Mouse (Mus musculus) CH12.LX (cell line): ENCODE measurements around the gene Tmem223. TPM values are rescaled to one million over a fixed set of nuclear protein-coding genes. Genes with fewer than 3 reads are reported as not detected.
A peak's percentile ranks its signal among the peaks of the same experiment; 100 is the strongest.

ENCODE experiments used
- DNase-seq: peaks from one replicate; pipeline ENCODE4 v3.0.0-alpha.2; 2013; ENCODE audit errors: extremely low read depth
- H3K27ac ChIP-seq: 2 replicates; pipeline ENCODE4 v1.5.1; 2012; ENCODE audit warnings: low read depth, mild to moderate bottlenecking, control low read depth, moderate library complexity; ENCODE audit not compliant: insufficient read depth
- H3K27me3 ChIP-seq: replicated peaks from 2 replicates; pipeline ENCODE3; 2012; ENCODE audit warnings: inconsistent platforms
- H3K36me3 ChIP-seq, 2 experiments: replicated peaks in 1 of 2; 2 replicates each; pipeline versions ENCODE3 to v1.6.1; 2012; ENCODE audit warnings: inconsistent platforms in 1 of 2, low read length in 1 of 2, mild to moderate bottlenecking in 1 of 2, mixed read lengths in 1 of 2, moderate library complexity in 1 of 2; ENCODE audit not compliant: control insufficient read depth in 1 of 2, insufficient read depth in 1 of 2
- H3K4me1 ChIP-seq, 2 experiments: 2 replicates each; pipeline ENCODE4 v1.6.1; 2012; ENCODE audit warnings: inconsistent platforms in 1 of 2, moderate library complexity in 1 of 2; ENCODE audit not compliant: insufficient read depth in 2 of 2, control insufficient read depth in 1 of 2
- H3K4me2 ChIP-seq: 2 replicates; pipeline ENCODE4 v1.6.1; 2012; ENCODE audit warnings: low read depth, mild to moderate bottlenecking, control low read depth; ENCODE audit not compliant: poor library complexity, insufficient read depth, severe bottlenecking
- H3K4me3 ChIP-seq, 3 experiments: fragments of 150-350 bp in 1 of 3; sonication (generic) in 1 of 3; replicated peaks in 1 of 3; 2 replicates each; pipeline versions ENCODE3 to v1.5.1; 2011 to 2012; ENCODE audit warnings: low read depth in 2 of 3, low read length in 2 of 3, mild to moderate bottlenecking in 2 of 3, moderate library complexity in 2 of 3, control low read depth in 1 of 3, improper control_type of control experiment in 1 of 3, inconsistent platforms in 1 of 3, mixed read lengths in 1 of 3; ENCODE audit not compliant: poor library complexity in 1 of 3
- H3K79me2 ChIP-seq: replicated peaks from 2 replicates; pipeline ENCODE4 v1.6.1; 2012; ENCODE audit warnings: mild to moderate bottlenecking, moderate library complexity; ENCODE audit not compliant: control insufficient read depth, poor library complexity, insufficient read depth, severe bottlenecking; ENCODE audit errors: extremely low read depth
- H3K9ac ChIP-seq: 2 replicates; pipeline ENCODE4 v1.6.1; 2012; ENCODE audit warnings: low read depth, mild to moderate bottlenecking, control low read depth, moderate library complexity; ENCODE audit not compliant: insufficient read depth
- H3K9me3 ChIP-seq: replicated peaks from 2 replicates; pipeline ENCODE3; 2012; ENCODE audit warnings: low read length, inconsistent platforms, mixed read lengths
- CHD1 ChIP-seq: IDR thresholded peaks from 2 replicates; pipeline ENCODE4 v1.6.1; 2012; ENCODE audit warnings: low read depth, low read length, improper control_type of control experiment, inconsistent platforms
- CHD2 ChIP-seq: IDR thresholded peaks from 2 replicates; pipeline ENCODE4 v1.6.1; 2011; ENCODE audit warnings: low read length, improper control_type of control experiment
- CTCF ChIP-seq, 2 experiments: IDR thresholded peaks in 1 of 2; conservative IDR thresholded peaks in 1 of 2; 2 replicates each; pipeline ENCODE4 v1.5.1; 2011 to 2012; ENCODE audit warnings: low read depth in 2 of 2, low read length in 2 of 2, improper control_type of control experiment in 1 of 2, inconsistent platforms in 1 of 2, mild to moderate bottlenecking in 1 of 2, moderate library complexity in 1 of 2
- ELF1 ChIP-seq: IDR thresholded peaks from 2 replicates; pipeline ENCODE4 v1.6.1; 2014; ENCODE audit warnings: low read depth, mild to moderate bottlenecking, inconsistent platforms, low read length, improper control_type of control experiment
- EP300 ChIP-seq: IDR thresholded peaks from 2 replicates; pipeline ENCODE4 v1.6.1; 2011; ENCODE audit warnings: low read length, improper control_type of control experiment
- JUND ChIP-seq: conservative IDR thresholded peaks from 2 replicates; pipeline ENCODE4 v1.6.1; 2011; ENCODE audit warnings: low read depth, low read length, improper control_type of control experiment
- MAFK ChIP-seq: IDR thresholded peaks from 2 replicates; pipeline ENCODE4 v1.6.1; 2011; ENCODE audit warnings: low read length, improper control_type of control experiment; ENCODE audit not compliant: insufficient replicate concordance
- MAX ChIP-seq: IDR thresholded peaks from 2 replicates; pipeline ENCODE4 v1.6.1; 2011; ENCODE audit warnings: low read length, improper control_type of control experiment
- MAZ ChIP-seq: IDR thresholded peaks from 2 replicates; pipeline ENCODE4 v1.6.1; 2012; ENCODE audit warnings: low read depth, mild to moderate bottlenecking, inconsistent platforms, low read length, improper control_type of control experiment, moderate library complexity
- MEF2A ChIP-seq: IDR thresholded peaks from 2 replicates; pipeline ENCODE4 v1.6.1; 2014; ENCODE audit warnings: low read depth, mild to moderate bottlenecking, inconsistent platforms, low read length, improper control_type of control experiment, borderline replicate concordance
- MXI1 ChIP-seq: IDR thresholded peaks from 2 replicates; pipeline ENCODE4 v1.6.1; 2011; ENCODE audit warnings: mild to moderate bottlenecking, low read depth, low read length, improper control_type of control experiment
- MYC ChIP-seq: IDR thresholded peaks from 2 replicates; pipeline ENCODE4 v1.6.1; 2011; ENCODE audit warnings: low read depth, mild to moderate bottlenecking, improper control_type of control experiment, low read length
- NRF1 ChIP-seq: IDR thresholded peaks from 2 replicates; pipeline ENCODE4 v1.6.1; 2014; ENCODE audit warnings: low read depth, mild to moderate bottlenecking, inconsistent platforms, low read length, improper control_type of control experiment, moderate library complexity
- POLR2A ChIP-seq: IDR thresholded peaks from 2 replicates; pipeline ENCODE4 v1.6.1; 2011; ENCODE audit warnings: low read depth, mild to moderate bottlenecking, improper control_type of control experiment, low read length
- POLR2AphosphoS2 ChIP-seq: IDR thresholded peaks from 2 replicates; pipeline ENCODE4 v1.6.1; 2011; ENCODE audit warnings: low read depth, low read length, improper control_type of control experiment
- RCOR1 ChIP-seq: conservative IDR thresholded peaks from 2 replicates; pipeline ENCODE4 v1.6.1; 2012; ENCODE audit warnings: low read depth, mild to moderate bottlenecking, inconsistent platforms, low read length, improper control_type of control experiment
- USF1 ChIP-seq: IDR thresholded peaks from 2 replicates; pipeline ENCODE4 v1.6.1; 2014; ENCODE audit warnings: low read depth, mild to moderate bottlenecking, inconsistent platforms, low read length, improper control_type of control experiment
- ZKSCAN1 ChIP-seq: IDR thresholded peaks from 2 replicates; pipeline ENCODE4 v1.6.1; 2012; ENCODE audit warnings: low read depth, inconsistent platforms, low read length, improper control_type of control experiment, borderline replicate concordance
- ZMIZ1 ChIP-seq: IDR thresholded peaks from 2 replicates; pipeline ENCODE4 v1.6.1; 2012; ENCODE audit warnings: low read depth, mild to moderate bottlenecking, inconsistent platforms, low read length, improper control_type of control experiment
- ZNF384 ChIP-seq: IDR thresholded peaks from 2 replicates; pipeline ENCODE4 v1.6.1; 2012; ENCODE audit warnings: low read depth, low read length, improper control_type of control experiment, inconsistent platforms
- dilution Hi-C: fragments of 300-500 bp; cut with MboI; formaldehyde crosslinking; loops from 2 replicates; pipeline ENCODE4 v1.14.3; 2020; ENCODE audit warnings: low sequenced_read_pairs; ENCODE audit not compliant: extremely low pct_unique_long_range_greater_than_20kb, extremely low pct_ligation_motif_present
- in situ Hi-C: fragments of 300-500 bp; cut with MboI; formaldehyde crosslinking; loops from 3 replicates; pipeline ENCODE4 v1.14.3; 2019; ENCODE audit warnings: low sequenced_read_pairs, low pct_ligation_motif_present, low pct_unique_long_range_greater_than_20kb, mixed read lengths
- polyA plus RNA-seq: library from polyadenylated mRNA; unstranded; fragments of >175 nt; gene quantifications from 2 replicates; pipeline ENCODE4 v1.2.1, GENCODE M21; 2012; ENCODE audit warnings: low read depth; ENCODE audit not compliant: insufficient read length
- total RNA-seq, 2 experiments: library from RNA; depleted of rRNA; stranded (reverse); fragments of 300-350 nt in 1 of 2; fragments of >200 nt in 1 of 2; gene quantifications; 2 replicates each; pipeline ENCODE4 v1.2.3; 2012 to 2014

The Tmem223 gene
- total and polyA plus RNA-seq, 3 experiments = 45.7 to 106 (median 56.5) TPM

GRCm38 (mm10) chr19:8722907-8723573 is 47.8 kb upstream of the Tmem223 start, which contains the start of gene Slc3a2 (continued):
- TF ChIP-seq USF1 (no peak), EP300 (no peak), NRF1 (peak; percentile 92), MAX (peak; percentile 97), MYC (peak; percentile 100), RCOR1 (no peak), CTCF (conservative IDR thresholded peaks at IDR 0.05 in 1 of 2, IDR thresholded peaks at IDR 0.05 in 1 of 2; ENCODE audit: low read depth in 2 of 2, low read length in 2 of 2) (no peak), CHD1 (no peak), ZMIZ1 (peak; percentile 99), ZKSCAN1 (no peak)

GRCm38 (mm10) chr19:8723574-8724346 is 47.0 kb upstream of the Tmem223 start:
- Histone ChIP-seq H3K27me3 (no peaks in the 10 kb centered on the region), H3K4me2 (peak overlapping the region; percentile 100; the same call in 1 of the 2 replicates), H3K4me1 (peaks cover 2 to 34% of the 10 kb centered on the region in 2 experiments; a peak in 3 of 4 replicates), H3K9me3 (no peaks in the 10 kb centered on the region), H3K27ac (peak overlapping the region; percentile 67), H3K79me2 (peaks cover 40% of the 10 kb centered on the region), H3K36me3 (peaks cover 26 to 34% of the 10 kb centered on the region in 2 experiments), H3K4me3 (peak overlapping the region; percentile 72 to 99 (median 81)), H3K9ac (peak overlapping the region; percentile 100)
- dilution Hi-C loops = no loop called here
- in situ Hi-C loops = no loop called here
- no peak for DNase-seq
- TF ChIP-seq CHD1 (peak; percentile 97), JUND (0 out of 2 replicates have a peak, but pooled peaks have one; percentile 32), ZMIZ1 (peak; percentile 48; the same call in 1 of the 2 replicates), MAX (no peak), MAZ (0 out of 2 replicates have a peak, but pooled peaks have one; percentile 61), RCOR1 (peak; percentile 58; the same call in 1 of the 2 replicates), POLR2AphosphoS2 (peak; percentile 96), ELF1 (0 out of 2 replicates have a peak, but pooled peaks have one; percentile 1), MXI1 (peak; percentile 15; the same call in 1 of the 2 replicates), MEF2A (no peak), CHD2 (0 out of 2 replicates have a peak, but pooled peaks have one; percentile 32), MAFK (no peak), ZNF384 (peak; percentile 43; the same call in 1 of the 2 replicates), POLR2A (peak; percentile 35)
